Mouse (Mus musculus) forebrain, embryonic 15.5 days (tissue): ENCODE measurements at regions not wholly inside any gene's neighbourhood (a gene's known extent, or its start where the extent isn't known, plus 50 kb on each side); places are given as distances from the start of the nearest gene placed in this dataset.

Experiments
- ATAC-seq: fragments of 200-750 bp; cut with Nextera tagmentation; replicated peaks from 2 replicates; pipeline ENCODE4 v1.8.0; 2017; ENCODE audit warnings: mild to moderate bottlenecking, moderate TSS enrichment, moderate library complexity
- H3K27ac ChIP-seq: fragments of 300-500 bp; sonication (generic); replicated peaks from 2 replicates; pipeline ENCODE4 v1.5.1; 2015; ENCODE audit warnings: mild to moderate bottlenecking, inconsistent platforms
- H3K27me3 ChIP-seq: fragments of 300-500 bp; sonication (generic); 2 replicates; pipeline ENCODE4 v1.6.1; 2015; ENCODE audit warnings: inconsistent platforms
- H3K36me3 ChIP-seq: fragments of 300-500 bp; sonication (generic); 2 replicates; pipeline ENCODE4 v1.6.1; 2015; ENCODE audit warnings: mild to moderate bottlenecking, inconsistent platforms
- H3K4me1 ChIP-seq: fragments of 300-500 bp; sonication (generic); 2 replicates; pipeline ENCODE4 v1.6.1; 2015; ENCODE audit warnings: inconsistent platforms
- H3K4me2 ChIP-seq: fragments of 300-500 bp; sonication (generic); replicated peaks from 2 replicates; pipeline ENCODE4 v1.6.1; 2015; ENCODE audit warnings: mild to moderate bottlenecking, inconsistent platforms
- H3K4me3 ChIP-seq: fragments of 300-500 bp; sonication (generic); 2 replicates; pipeline ENCODE4 v1.5.1; 2015; ENCODE audit warnings: mild to moderate bottlenecking, inconsistent platforms
- H3K9ac ChIP-seq: fragments of 300-500 bp; sonication (generic); replicated peaks from 2 replicates; pipeline ENCODE4 v1.6.1; 2015; ENCODE audit warnings: mild to moderate bottlenecking, inconsistent platforms
- H3K9me3 ChIP-seq: fragments of 300-500 bp; sonication (generic); 2 replicates; pipeline ENCODE4 v1.6.1; 2016; ENCODE audit warnings: inconsistent platforms
- WGBS: fragments of 180-500 bp; shearing (Covaris S2); methylation state at CpG from one replicate; pipeline ENCODE4 v1.1.7; 2015; ENCODE audit warnings: mixed read lengths; 5-methylcytosine and 5-hydroxymethylcytosine counted together

- Histone ChIP-seq H3K9me3 (no peaks in the 10 kb centered on the region), H3K27ac (no peak overlapping the region), H3K27me3 (no peaks in the 10 kb centered on the region), H3K36me3 (no peaks in the 10 kb centered on the region), H3K9ac (no peak overlapping the region), H3K4me1 (no peaks in the 10 kb centered on the region), H3K4me3 (no peak overlapping the region), H3K4me2 (no peak overlapping the region)
- 97% methylated on average over 4 of the region's 4 CpGs for WGBS
- no peak for ATAC-seq
Measured at GRCm38 (mm10) chr16:85951628-85952027, 50.0 kb upstream of the Adamts5 start.
